Mouse (Mus musculus): ENCODE data around the gene Amotl2.

GRCm38 (mm10) chr9:102749216-102749615, 32.7 kb downstream of the Amotl2 start:
- no peak for TF ChIP-seq CTCF (IDR thresholded peaks at IDR 0.05; ENCODE audit: low read depth)
- TF ChIP-seq EP300 (IDR thresholded peaks at IDR 0.05; ENCODE audit: low read depth) = no peak

All from liver, postnatal 0 days (tissue).